Mouse (Mus musculus): ENCODE data around the gene Spryd3.
A peak's percentile ranks its signal among the peaks of the same experiment; 100 is the strongest.
"Not testable (repeated sequence)": the region's sequence is repeated elsewhere in the genome, so short reads cannot be mapped to it uniquely, and the experiment has no call there.

The Spryd3 gene

GRCm38 (mm10) chr15:102136129-102136758, at the start of gene Spryd3:
Spryd3 (minus strand) TSS chr15:102136234.
- DNase-seq (ENCODE audit: low read depth, low spot score) = peak; percentile 91

GRCm38 (mm10) chr15:102183076-102183475, 47.0 kb upstream of the Spryd3 start:
- DNase-seq (ENCODE audit: low read depth, low spot score) = no peak

GRCm38 (mm10) chr15:102179924-102180323, 43.9 kb upstream of the Spryd3 start:
- DNase-seq (ENCODE audit: low read depth, low spot score) = no peak

GRCm38 (mm10) chr15:102179106-102179505, 43.1 kb upstream of the Spryd3 start:
- no peak for DNase-seq (ENCODE audit: low read depth, low spot score)

- no peak for DNase-seq (ENCODE audit: low read depth, low spot score)
Observed at GRCm38 (mm10) chr15:102178279-102178678, 42.2 kb upstream of the Spryd3 start.

GRCm38 (mm10) chr15:102177417-102177816, 41.4 kb upstream of the Spryd3 start:
- DNase-seq (ENCODE audit: low read depth, low spot score) = no peak

GRCm38 (mm10) chr15:102176571-102177316, 40.7 kb upstream of the Spryd3 start:
- no peak for DNase-seq (ENCODE audit: low read depth, low spot score)

- no peak for DNase-seq (ENCODE audit: low read depth, low spot score)
Observed at GRCm38 (mm10) chr15:102175736-102176319, 39.8 kb upstream of the Spryd3 start.

- no peak for DNase-seq (ENCODE audit: low read depth, low spot score)
Observed at GRCm38 (mm10) chr15:102173581-102173980, 37.5 kb upstream of the Spryd3 start.

- no peak for DNase-seq (ENCODE audit: low read depth, low spot score)
Observed at GRCm38 (mm10) chr15:102169064-102169463, 33.0 kb upstream of the Spryd3 start.

- DNase-seq (ENCODE audit: low read depth, low spot score) = no peak
Observed at GRCm38 (mm10) chr15:102167620-102168021, 31.6 kb upstream of the Spryd3 start.

GRCm38 (mm10) chr15:102165468-102166100, 29.6 kb upstream of the Spryd3 start:
- no peak for DNase-seq (ENCODE audit: low read depth, low spot score)

- no peak for DNase-seq (ENCODE audit: low read depth, low spot score)
Observed at GRCm38 (mm10) chr15:102163900-102164693, 28.1 kb upstream of the Spryd3 start.

GRCm38 (mm10) chr15:102160415-102161060, 24.5 kb upstream of the Spryd3 start:
- no peak for DNase-seq (ENCODE audit: low read depth, low spot score)

- DNase-seq (ENCODE audit: low read depth, low spot score) = no peak
Observed at GRCm38 (mm10) chr15:102156836-102157235, 20.8 kb upstream of the Spryd3 start.

GRCm38 (mm10) chr15:102155006-102155405, 19.0 kb upstream of the Spryd3 start:
- DNase-seq (ENCODE audit: low read depth, low spot score) = not testable (repeated sequence)

- DNase-seq (ENCODE audit: low read depth, low spot score) = no peak
Observed at GRCm38 (mm10) chr15:102152646-102153045, 16.6 kb upstream of the Spryd3 start.

GRCm38 (mm10) chr15:102150301-102151135, 14.5 kb upstream of the Spryd3 start, which contains the start of gene Soat2:
Soat2 (plus strand) TSS chr15:102150526.
- DNase-seq (ENCODE audit: low read depth, low spot score) = no peak

GRCm38 (mm10) chr15:102149561-102149960, 13.5 kb upstream of the Spryd3 start:
- no peak for DNase-seq (ENCODE audit: low read depth, low spot score)
